Mouse (Mus musculus): ENCODE data around the gene Tldc2. TPM values are rescaled to one million over a fixed set of nuclear protein-coding genes. Genes with fewer than 3 reads are reported as not detected.
A peak's percentile ranks its signal among the peaks of the same experiment; 100 is the strongest.

Tldc2 gene
- polyA plus RNA-seq, 1 experiment: 6.0 TPM

- Histone ChIP-seq H3K27me3 (ENCODE audit: control insufficient read depth, insufficient read depth, low read length) (no peaks in the 10 kb centered on the region), H3K27ac (ENCODE audit: insufficient read depth, low read length) (peak overlapping the region; percentile 50), H3K4me3 (replicated peaks; ENCODE audit: insufficient read depth, low read depth, low read length) (peak overlapping the region; percentile 72), H3K4me1 (ENCODE audit: control insufficient read depth, insufficient read depth, low read length) (no peaks in the 10 kb centered on the region)
- DNase-seq: no peak
- TF ChIP-seq POLR2A (IDR thresholded peaks at IDR 0.05; ENCODE audit: borderline replicate concordance, insufficient read depth, low read length) (no peak), CTCF (IDR thresholded peaks at IDR 0.05; ENCODE audit: borderline replicate concordance, insufficient read depth, low read depth, low read length) (no peak)
- WGBS: 14% methylated on average over 16 of the region's 16 CpGs
Measured at GRCm38 (mm10) chr2:157079701-157080180, 7.1 kb upstream of the Tldc2 start.

DNA sequence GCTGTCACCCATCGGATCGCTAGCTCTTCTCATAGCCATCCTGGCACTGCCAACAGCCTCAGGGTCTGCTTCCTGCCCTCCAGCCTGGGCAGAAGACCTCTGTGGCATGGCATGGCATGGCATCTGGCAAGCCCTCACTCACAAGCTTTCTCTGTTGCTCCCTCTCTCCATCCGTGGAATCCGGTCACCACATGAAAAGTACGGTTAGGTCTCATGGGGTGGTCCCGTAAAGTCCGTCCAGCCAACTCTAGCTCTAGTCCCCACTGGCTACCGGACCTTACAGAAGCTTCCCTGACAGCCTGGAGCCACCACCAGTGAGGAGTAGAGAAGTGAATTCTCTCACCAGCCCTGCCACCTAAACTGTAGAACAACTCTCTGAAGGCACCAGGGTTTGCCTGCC lies 5.5 kb upstream of the Tldc2 start:
- DNase-seq: peak in 1 of 2 experiments; percentile 8
- Histone ChIP-seq H3K4me3 (replicated peaks; ENCODE audit: insufficient read depth, low read depth, low read length) (no peak overlapping the region), H3K27ac (ENCODE audit: insufficient read depth, low read length) (no peak overlapping the region), H3K27me3 (ENCODE audit: control insufficient read depth, insufficient read depth, low read length) (no peaks in the 10 kb centered on the region), H3K4me1 (ENCODE audit: control insufficient read depth, insufficient read depth, low read length) (no peaks in the 10 kb centered on the region)
- 85% methylated on average over 8 of the region's 8 CpGs for WGBS
- TF ChIP-seq POLR2A (IDR thresholded peaks at IDR 0.05; ENCODE audit: borderline replicate concordance, insufficient read depth, low read length) (no peak), CTCF (IDR thresholded peaks at IDR 0.05; ENCODE audit: borderline replicate concordance, insufficient read depth, low read depth, low read length) (no peak)

GRCm38 (mm10) chr2:157081960-157082359 lies 4.9 kb upstream of the Tldc2 start:
- no peaks in the 10 kb centered on the region for H3K4me1 ChIP-seq (ENCODE audit: control insufficient read depth, insufficient read depth, low read length)
- 55% methylated on average over 7 of the region's 7 CpGs for WGBS
- H3K4me3 ChIP-seq (replicated peaks; ENCODE audit: insufficient read depth, low read depth, low read length): no peak overlapping the region
- TF ChIP-seq CTCF (IDR thresholded peaks at IDR 0.05; ENCODE audit: borderline replicate concordance, insufficient read depth, low read depth, low read length) (no peak), POLR2A (IDR thresholded peaks at IDR 0.05; ENCODE audit: borderline replicate concordance, insufficient read depth, low read length) (no peak)
- H3K27ac ChIP-seq (ENCODE audit: insufficient read depth, low read length): no peak overlapping the region
- no peak for DNase-seq
- H3K27me3 ChIP-seq (ENCODE audit: control insufficient read depth, insufficient read depth, low read length): no peaks in the 10 kb centered on the region

DNA sequence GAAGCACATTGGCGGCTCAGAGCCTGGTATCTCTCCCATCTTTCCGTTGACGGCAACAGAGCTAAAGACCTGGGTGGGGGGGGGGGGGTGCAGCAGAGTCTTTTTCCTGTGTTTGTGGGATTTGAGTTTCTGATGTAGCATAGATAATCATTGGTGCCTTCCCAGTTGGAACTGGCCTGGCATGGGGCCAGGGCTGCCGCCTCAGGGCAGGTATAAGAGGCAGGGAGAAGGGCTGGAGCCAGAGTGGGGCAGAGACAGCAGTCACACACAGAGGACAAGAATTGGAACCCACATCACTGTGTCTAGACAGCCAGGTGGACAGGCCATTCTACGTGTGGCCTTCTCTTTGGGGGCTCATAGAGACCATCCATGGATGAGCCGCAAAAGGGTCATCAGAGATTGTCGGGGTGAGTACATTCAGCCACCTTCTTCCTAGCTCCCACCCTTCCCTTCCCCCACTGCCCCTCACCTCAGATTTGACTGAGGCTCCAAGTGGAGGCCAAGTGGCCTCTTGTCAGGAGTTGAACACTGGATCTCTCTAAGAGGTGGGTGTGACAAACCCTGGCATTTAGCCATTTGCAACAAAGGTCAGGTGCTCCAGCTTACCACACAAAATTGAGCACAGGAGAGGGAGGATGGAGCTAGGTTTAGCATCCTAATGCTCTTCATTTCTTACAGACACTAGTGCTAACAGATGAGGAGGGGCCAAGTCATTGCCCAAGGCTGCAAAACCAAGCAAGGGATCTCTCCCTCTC lies 1.8 kb upstream of the Tldc2 start:
- H3K27me3 ChIP-seq (ENCODE audit: control insufficient read depth, insufficient read depth, low read length): no peaks in the 10 kb centered on the region
- no peaks in the 10 kb centered on the region for H3K4me1 ChIP-seq (ENCODE audit: control insufficient read depth, insufficient read depth, low read length)
- TF ChIP-seq POLR2A (IDR thresholded peaks at IDR 0.05; ENCODE audit: borderline replicate concordance, insufficient read depth, low read length) (no peak), CTCF (IDR thresholded peaks at IDR 0.05; ENCODE audit: borderline replicate concordance, insufficient read depth, low read depth, low read length) (no peak)
- DNase-seq: peak in 1 of 2 experiments; percentile 22
- 64% methylated on average over 7 of the region's 7 CpGs for WGBS
- no peak overlapping the region for H3K4me3 ChIP-seq (replicated peaks; ENCODE audit: insufficient read depth, low read depth, low read length)
- no peak overlapping the region for H3K27ac ChIP-seq (ENCODE audit: insufficient read depth, low read length)

DNA sequence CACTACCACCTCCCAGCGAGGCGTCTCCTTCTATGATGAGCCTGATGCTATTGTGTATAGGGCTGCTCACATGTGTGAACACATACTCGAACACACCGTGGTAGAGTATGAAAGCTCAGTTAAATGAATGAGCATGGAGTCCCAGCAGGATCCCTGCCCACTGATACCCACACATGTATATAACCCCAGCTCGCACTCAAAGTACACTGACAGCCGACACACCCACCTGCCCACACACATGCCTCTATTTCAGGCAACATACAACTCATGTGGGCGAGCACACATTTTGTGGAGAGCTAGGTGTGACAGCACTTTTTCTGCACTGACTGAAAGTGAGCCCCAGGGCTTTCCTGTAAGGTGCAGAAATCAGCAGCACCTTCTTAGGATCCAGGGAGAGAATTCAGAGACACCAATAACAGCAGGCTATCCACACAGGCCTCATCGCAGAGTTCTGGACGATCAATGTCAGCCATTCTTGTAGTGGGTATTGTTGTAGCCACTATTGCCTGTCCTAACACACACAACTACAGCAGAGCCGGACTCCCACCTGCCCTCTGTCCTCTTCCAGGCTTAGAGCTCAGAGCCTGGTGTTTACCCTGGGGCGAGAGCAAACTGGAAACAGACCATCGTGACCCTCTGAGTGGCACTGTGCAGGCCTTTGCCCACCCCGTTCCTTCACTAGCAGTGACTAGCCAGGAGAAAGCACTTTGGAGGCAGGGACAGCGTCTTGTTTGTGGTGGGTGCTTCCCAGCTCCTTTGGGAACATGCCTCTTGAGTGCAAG lies 872 bp downstream of the Tldc2 start:
- no peaks in the 10 kb centered on the region for H3K27me3 ChIP-seq (ENCODE audit: control insufficient read depth, insufficient read depth, low read length)
- no peak overlapping the region for H3K27ac ChIP-seq (ENCODE audit: insufficient read depth, low read length)
- H3K4me3 ChIP-seq (replicated peaks; ENCODE audit: insufficient read depth, low read depth, low read length): no peak overlapping the region
- TF ChIP-seq POLR2A (IDR thresholded peaks at IDR 0.05; ENCODE audit: borderline replicate concordance, insufficient read depth, low read length) (no peak), CTCF (IDR thresholded peaks at IDR 0.05; ENCODE audit: borderline replicate concordance, insufficient read depth, low read depth, low read length) (no peak)
- no peak for DNase-seq
- 84% methylated on average over 14 of the region's 14 CpGs for WGBS
- peaks cover 8% of the 10 kb centered on the region for H3K4me1 ChIP-seq (ENCODE audit: control insufficient read depth, insufficient read depth, low read length)

GRCm38 (mm10) chr2:157092024-157092423 lies 5.2 kb downstream of the Tldc2 start:
- no peaks in the 10 kb centered on the region for H3K27me3 ChIP-seq (ENCODE audit: control insufficient read depth, insufficient read depth, low read length)
- peaks cover 16% of the 10 kb centered on the region for H3K4me1 ChIP-seq (ENCODE audit: control insufficient read depth, insufficient read depth, low read length)
- no peak overlapping the region for H3K27ac ChIP-seq (ENCODE audit: insufficient read depth, low read length)
- TF ChIP-seq POLR2A (IDR thresholded peaks at IDR 0.05; ENCODE audit: borderline replicate concordance, insufficient read depth, low read length) (no peak), CTCF (IDR thresholded peaks at IDR 0.05; ENCODE audit: borderline replicate concordance, insufficient read depth, low read depth, low read length) (no peak)
- DNase-seq: peak in 1 of 2 experiments; percentile 44
- WGBS: 26% methylated on average over 8 of the region's 8 CpGs
- no peak overlapping the region for H3K4me3 ChIP-seq (replicated peaks; ENCODE audit: insufficient read depth, low read depth, low read length)

- TF ChIP-seq POLR2A (IDR thresholded peaks at IDR 0.05; ENCODE audit: borderline replicate concordance, insufficient read depth, low read length) (no peak), CTCF (IDR thresholded peaks at IDR 0.05; ENCODE audit: borderline replicate concordance, insufficient read depth, low read depth, low read length) (peak; percentile 96)
- H3K4me3 ChIP-seq (replicated peaks; ENCODE audit: insufficient read depth, low read depth, low read length): no peak overlapping the region
- WGBS: 37% methylated on average over 9 of the region's 9 CpGs
- DNase-seq: peak; percentile 80 to 85
- no peaks in the 10 kb centered on the region for H3K27me3 ChIP-seq (ENCODE audit: control insufficient read depth, insufficient read depth, low read length)
- no peak overlapping the region for H3K27ac ChIP-seq (ENCODE audit: insufficient read depth, low read length)
- H3K4me1 ChIP-seq (ENCODE audit: control insufficient read depth, insufficient read depth, low read length): peaks cover 16% of the 10 kb centered on the region
Measured at GRCm38 (mm10) chr2:157095005-157095755, 8.3 kb downstream of the Tldc2 start.
